Comparison of ENCODE assay signal across 10 mouse cellular contexts in the genomic region with DNA sequence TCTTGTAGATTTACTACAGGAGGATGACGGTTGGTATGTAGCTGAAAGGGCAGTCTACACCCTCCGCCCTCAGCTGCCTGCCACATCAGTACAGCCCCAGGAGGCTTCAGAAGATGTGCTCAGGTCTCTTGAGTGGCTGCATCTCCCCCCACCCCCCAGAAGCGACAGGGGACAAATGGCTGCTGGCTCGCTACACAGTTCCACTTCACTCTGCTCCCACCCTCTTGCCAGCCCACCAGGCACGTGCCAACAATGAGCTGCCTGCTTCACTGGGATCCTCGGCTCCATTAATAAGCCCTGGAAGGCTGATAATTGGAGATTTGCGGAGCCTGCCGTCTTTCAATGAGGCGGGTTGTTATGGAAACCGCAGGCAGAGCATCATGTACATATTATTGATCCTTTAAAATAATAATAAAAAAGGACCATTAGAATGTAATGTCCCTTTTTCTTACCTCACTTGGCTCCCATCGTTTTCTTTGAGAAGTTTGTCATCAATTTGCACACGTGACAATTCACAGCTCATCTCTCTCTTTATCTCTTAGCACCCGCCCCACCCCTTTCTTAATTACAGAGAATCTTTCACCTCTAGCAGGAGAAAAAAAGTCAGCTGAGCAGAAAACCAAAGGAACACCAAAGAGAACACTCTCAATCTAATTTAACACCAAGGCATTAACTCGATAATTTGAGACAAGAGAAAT.
DNase-seq lines count a peak whose midpoint lies in the region; ATAC-seq and TF ChIP-seq lines count a peak whose summit lies in the region.
"Had no signal": no experiment of that assay in that cellular context is flagged by ENCODE, and none has a peak within 500 bp of the region (broad histone marks: within the 10 kb centered on the region; RNA-seq: fewer than 3 reads in every experiment).

No protein-coding gene starts in this region.

- no peaks in the 10 kb centered on the region for H3K36me3 ChIP-seq in neural tube, embryonic 11.5 days (ENCODE audit: control insufficient read depth, insufficient read depth, low read length)
- H3K36me3 ChIP-seq in forebrain, embryonic 13.5 days (ENCODE audit: poor library complexity, severe bottlenecking): no peaks in the 10 kb centered on the region
- no peaks in the 10 kb centered on the region for H3K36me3 ChIP-seq in hindbrain, postnatal 0 days (ENCODE audit: insufficient read depth, low read length)
- no peaks in the 10 kb centered on the region for H3K36me3 ChIP-seq in neural tube, embryonic 14.5 days (ENCODE audit: control insufficient read depth, insufficient read depth, low read length)
- H3K36me3 ChIP-seq: lung, embryonic 15.5 days had no signal

- DNase-seq in neural tube, embryonic 11.5 days (ENCODE audit: low spot score): peak; percentile 54
- DNase-seq in neural tube, embryonic 10.5 days (ENCODE audit: extremely low spot score, low spot score): no peak
- DNase-seq in hindbrain, postnatal 0 days (ENCODE audit: low spot score): peak; percentile 67
- DNase-seq in urinary bladder, postnatal 14 days (ENCODE audit: low spot score): no peak
- no peak for DNase-seq in adrenal gland, postnatal 36 days
- no peak for DNase-seq in urinary bladder, adult 18-20 months (ENCODE audit: low spot score in 2 of 2)

- no peaks in the 10 kb centered on the region for H3K27me3 ChIP-seq in neural tube, embryonic 11.5 days (ENCODE audit: control insufficient read depth, insufficient read depth, low read length)
- no peaks in the 10 kb centered on the region for H3K27me3 ChIP-seq in forebrain, embryonic 13.5 days
- H3K27me3 ChIP-seq in hindbrain, postnatal 0 days (ENCODE audit: insufficient read depth, low read length): no peaks in the 10 kb centered on the region
- H3K27me3 ChIP-seq in neural tube, embryonic 14.5 days (ENCODE audit: control insufficient read depth, insufficient read depth, low read length): no peaks in the 10 kb centered on the region
- H3K27me3 ChIP-seq: lung, embryonic 15.5 days had no signal

- no peak overlapping the region for H3K9ac ChIP-seq in neural tube, embryonic 11.5 days (ENCODE audit: low read length)
- H3K9ac ChIP-seq in forebrain, embryonic 13.5 days: peak overlapping the region; percentile 30; the same call in 1 of the 2 replicates
- 0 out of 2 replicates have a peak overlapping the region, but pooled peaks have one; percentile 28 for H3K9ac ChIP-seq in hindbrain, postnatal 0 days (replicated peaks; ENCODE audit: low read length)
- no peak overlapping the region for H3K9ac ChIP-seq in neural tube, embryonic 14.5 days (replicated peaks; ENCODE audit: low read depth, low read length)
- H3K9ac ChIP-seq: lung, embryonic 15.5 days had no signal

- no peaks in the 10 kb centered on the region for H3K9me3 ChIP-seq in neural tube, embryonic 11.5 days (ENCODE audit: control insufficient read depth, low read length)
- H3K9me3 ChIP-seq in forebrain, embryonic 13.5 days (replicated peaks): no peaks in the 10 kb centered on the region
- H3K9me3 ChIP-seq in hindbrain, postnatal 0 days (ENCODE audit: low read length): no peaks in the 10 kb centered on the region
- no peaks in the 10 kb centered on the region for H3K9me3 ChIP-seq in neural tube, embryonic 14.5 days (ENCODE audit: control insufficient read depth, low read length)
- H3K9me3 ChIP-seq: lung, embryonic 15.5 days had no signal

- H3K4me3 ChIP-seq in neural tube, embryonic 11.5 days (ENCODE audit: low read depth, low read length): no peak overlapping the region
- peak overlapping the region; percentile 13; the same call in 1 of the 2 replicates for H3K4me3 ChIP-seq in forebrain, embryonic 13.5 days
- no peak overlapping the region for H3K4me3 ChIP-seq in hindbrain, postnatal 0 days (ENCODE audit: low read length)
- 0 out of 2 replicates have a peak overlapping the region, but pooled peaks have one; percentile 0 for H3K4me3 ChIP-seq in neural tube, embryonic 14.5 days (ENCODE audit: low read depth, low read length)
- H3K4me3 ChIP-seq: gastrocnemius, adult 2 months; lung, embryonic 15.5 days had no signal

- no peak for TF ChIP-seq CTCF in hindbrain, postnatal 0 days (IDR thresholded peaks at IDR 0.05; ENCODE audit: low read depth)

- ATAC-seq in neural tube, embryonic 11.5 days (ENCODE audit: insufficient read depth, low FRiP score, low TSS enrichment): peak; percentile 72
- ATAC-seq in forebrain, embryonic 13.5 days: peak; percentile 93
- peak; percentile 75; the same call in 1 of the 2 replicates for ATAC-seq in hindbrain, postnatal 0 days
- peak; percentile 90 for ATAC-seq in neural tube, embryonic 14.5 days (ENCODE audit: low read depth)

- H3K4me2 ChIP-seq in neural tube, embryonic 11.5 days (ENCODE audit: low read depth): 0 out of 2 replicates have a peak overlapping the region, but pooled peaks have one; percentile 18
- peak overlapping the region; percentile 55 for H3K4me2 ChIP-seq in forebrain, embryonic 13.5 days
- peak overlapping the region; percentile 43 for H3K4me2 ChIP-seq in hindbrain, postnatal 0 days (ENCODE audit: low read depth, low read length)
- H3K4me2 ChIP-seq in neural tube, embryonic 14.5 days (ENCODE audit: low read depth, low read length): peak overlapping the region; percentile 17
- H3K4me2 ChIP-seq: lung, embryonic 15.5 days had no signal

- WGBS in neural tube, embryonic 11.5 days: 26% methylated on average over 14 of the region's 14 CpGs
- 9% methylated on average over 14 of the region's 14 CpGs for WGBS in forebrain, embryonic 13.5 days
- 18% methylated on average over 14 of the region's 14 CpGs for WGBS in hindbrain, postnatal 0 days
- WGBS in neural tube, embryonic 14.5 days: 14% methylated on average over 14 of the region's 14 CpGs

- H3K27ac ChIP-seq in neural tube, embryonic 11.5 days (ENCODE audit: low read depth, low read length): no peak overlapping the region
- H3K27ac ChIP-seq in forebrain, embryonic 13.5 days: peak overlapping the region; percentile 82
- peak overlapping the region; percentile 36; the same call in 1 of the 2 replicates for H3K27ac ChIP-seq in hindbrain, postnatal 0 days
- peak overlapping the region; percentile 80 for H3K27ac ChIP-seq in neural tube, embryonic 14.5 days (ENCODE audit: low read depth, low read length)
- H3K27ac ChIP-seq: gastrocnemius, adult 2 months; lung, embryonic 15.5 days had no signal

- H3K4me1 ChIP-seq in neural tube, embryonic 11.5 days (ENCODE audit: control insufficient read depth, insufficient read depth, low read length): 0 out of 2 replicates have a peak, but pooled peaks cover 2% of the 10 kb centered on the region
- H3K4me1 ChIP-seq in forebrain, embryonic 13.5 days: peaks cover 18% of the 10 kb centered on the region
- H3K4me1 ChIP-seq in hindbrain, postnatal 0 days (ENCODE audit: insufficient read depth, low read length): peaks cover 5% of the 10 kb centered on the region; the same call in 1 of the 2 replicates
- 0 out of 2 replicates have a peak, but pooled peaks cover 10% of the 10 kb centered on the region for H3K4me1 ChIP-seq in neural tube, embryonic 14.5 days (ENCODE audit: control insufficient read depth, insufficient read depth, low read length)
- H3K4me1 ChIP-seq: lung, embryonic 15.5 days had no signal

Comparison
In these comparisons a context has a peak if more than half of its experiments do, and no peak if none do; other contexts are left out.
1. DNase-seq: peak in neural tube, embryonic 11.5 days (single experiment) and hindbrain, postnatal 0 days (single experiment); none in neural tube, embryonic 10.5 days (single experiment), urinary bladder, postnatal 14 days (single experiment), adrenal gland, postnatal 36 days (0 of 2) and urinary bladder, adult 18-20 months (0 of 2).
2. H3K4me3 ChIP-seq: peak in forebrain, embryonic 13.5 days (single experiment) and neural tube, embryonic 14.5 days (single experiment); none in neural tube, embryonic 11.5 days (single experiment) and hindbrain, postnatal 0 days (single experiment).
3. H3K9ac ChIP-seq: peak in forebrain, embryonic 13.5 days (single experiment) and hindbrain, postnatal 0 days (single experiment); none in neural tube, embryonic 11.5 days (single experiment) and neural tube, embryonic 14.5 days (single experiment).
4. Peak in every context shown above with its lines, with median percentiles within 50 percentile points of each other: ATAC-seq and H3K4me2 ChIP-seq.